Mouse (Mus musculus) thymus, postnatal 10 days (tissue): Measurements from ENCODE around the gene Hdac9.

Source experiments
- DNase-seq, 2 experiments: peaks; one replicate each; pipeline ENCODE4 v3.0.0; 2021; ENCODE audit warnings: low spot score in 2 of 2

Hdac9 gene

GRCm38 (mm10) chr12:34221014-34221413 lies 695.9 kb downstream of the Hdac9 start:
- DNase-seq, result no peak

DNA sequence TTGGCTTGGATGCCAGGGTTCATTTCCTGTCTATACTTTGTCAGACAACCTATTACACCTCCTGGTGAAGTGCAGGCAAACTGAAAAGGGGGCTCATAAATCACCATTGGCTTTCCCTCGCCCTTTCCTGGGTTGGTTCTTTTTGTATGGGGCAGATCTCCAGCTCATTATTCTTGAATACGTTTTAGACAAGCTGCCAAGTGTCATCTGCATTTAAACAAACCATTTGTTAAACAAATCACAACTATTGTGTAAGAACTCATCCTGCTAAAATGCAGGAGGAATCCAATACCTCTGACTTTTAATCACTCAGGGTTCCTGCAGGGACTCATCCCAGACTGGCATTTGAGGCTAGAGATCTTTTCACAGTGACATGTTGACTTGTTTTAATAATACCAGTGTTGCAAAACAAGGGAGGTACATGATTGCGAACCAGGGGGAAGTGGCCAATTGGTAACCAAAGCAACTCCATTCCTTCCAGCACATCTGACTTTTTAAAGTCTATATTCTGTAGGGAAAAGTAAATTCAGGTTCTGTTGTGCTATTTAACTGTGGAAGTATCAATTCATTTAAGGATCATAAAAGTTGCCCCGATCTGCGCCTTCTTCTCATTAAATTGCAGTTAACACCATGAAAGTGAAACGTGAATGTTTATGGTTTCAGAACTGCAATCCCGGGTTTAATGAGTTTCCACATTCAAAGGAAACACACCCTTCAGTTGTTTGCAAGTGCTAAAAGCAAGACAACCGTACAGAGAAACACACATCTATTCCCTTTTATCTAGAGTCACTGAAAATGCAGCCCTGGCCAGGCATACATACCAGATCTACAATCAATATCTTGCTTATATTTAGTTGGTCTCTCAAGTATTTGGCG lies 696.6 kb downstream of the Hdac9 start:
- DNase-seq, result no peak

DNA sequence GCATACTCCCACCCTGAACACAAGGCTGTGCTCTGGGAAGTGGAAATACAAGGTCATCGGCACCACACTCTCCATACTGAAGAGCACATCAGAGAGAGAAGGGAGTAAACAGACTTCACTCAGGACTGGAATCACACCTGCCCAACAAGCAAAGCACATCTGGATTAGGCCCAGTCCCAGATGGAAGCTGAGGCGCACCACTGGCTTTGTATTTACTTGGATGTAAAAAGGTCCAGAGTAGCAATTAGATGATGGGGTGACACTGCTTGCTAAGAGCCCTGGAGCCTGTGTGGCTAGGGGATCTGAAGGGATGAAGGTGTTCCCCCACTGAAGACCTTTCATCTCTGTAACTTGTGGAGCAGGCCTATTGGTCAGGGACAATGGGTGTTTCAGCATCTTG lies 698.3 kb downstream of the Hdac9 start:
- DNase-seq, result no peak

- DNase-seq, result no peak
Measured at GRCm38 (mm10) chr12:34215023-34216020, 701.6 kb downstream of the Hdac9 start.

- no peak for DNase-seq
Measured at GRCm38 (mm10) chr12:34212162-34212561, 704.7 kb downstream of the Hdac9 start.

DNA sequence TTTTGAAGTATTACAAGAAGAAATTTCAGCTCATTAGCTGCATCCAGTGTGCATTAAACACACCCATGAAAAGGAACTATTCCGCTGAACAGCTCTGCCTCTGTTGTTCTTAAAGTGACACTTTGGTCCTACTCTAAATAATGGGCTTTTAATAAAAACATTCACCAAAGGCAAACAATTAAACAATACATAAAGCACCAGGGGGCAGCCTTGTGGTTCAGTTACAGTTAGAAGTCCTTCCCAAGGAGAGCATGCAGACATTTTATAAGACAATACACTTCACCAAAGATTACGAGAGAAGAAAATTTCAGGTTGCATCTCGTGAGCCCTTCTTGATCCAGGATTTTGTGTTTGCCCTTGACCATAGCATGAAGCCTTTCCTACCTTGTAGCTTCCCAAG lies 715.4 kb downstream of the Hdac9 start:
- no peak for DNase-seq

DNA sequence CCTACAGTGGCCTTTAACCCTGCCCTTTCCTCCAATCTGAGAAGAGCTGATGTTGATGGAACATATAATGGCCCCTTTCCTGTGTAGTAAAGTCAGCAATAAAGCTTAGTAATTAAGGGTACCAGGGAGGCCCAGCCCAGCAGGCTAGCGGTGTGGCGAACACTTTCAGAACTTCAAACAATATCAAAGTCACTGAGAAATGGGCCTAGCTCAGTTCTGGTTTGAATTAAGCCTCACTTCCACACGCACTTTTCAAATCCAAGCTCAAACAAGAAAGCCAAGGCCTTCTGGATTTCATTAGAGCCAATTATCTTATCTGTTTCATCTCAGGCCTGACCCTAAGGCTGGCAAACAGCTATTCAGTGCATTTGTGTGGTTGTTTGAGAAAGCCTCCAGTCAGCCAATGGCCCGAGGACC lies 716.9 kb downstream of the Hdac9 start:
- no peak for DNase-seq

GRCm38 (mm10) chr12:34195155-34195828 lies 721.6 kb downstream of the Hdac9 start:
- DNase-seq, result no peak

DNA sequence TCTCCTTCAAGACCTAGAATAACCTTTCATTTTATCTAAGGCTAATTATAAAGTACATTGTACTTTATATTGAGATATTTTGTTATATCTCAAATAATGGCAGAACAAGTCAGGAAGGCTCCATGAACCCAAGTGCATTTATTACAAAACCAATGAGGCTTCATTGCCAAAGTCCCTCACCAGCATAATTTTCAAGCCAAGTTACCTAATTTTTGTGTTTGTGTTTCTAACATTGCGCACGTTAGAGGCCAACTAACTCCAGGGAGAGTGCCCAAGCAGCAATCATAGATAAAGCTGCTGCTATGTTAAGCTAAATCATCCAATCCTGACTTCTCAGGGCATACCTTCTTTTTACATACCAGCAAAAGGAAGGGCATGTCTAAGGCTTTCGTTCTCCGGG lies 722.8 kb downstream of the Hdac9 start:
- no peak for DNase-seq

DNA sequence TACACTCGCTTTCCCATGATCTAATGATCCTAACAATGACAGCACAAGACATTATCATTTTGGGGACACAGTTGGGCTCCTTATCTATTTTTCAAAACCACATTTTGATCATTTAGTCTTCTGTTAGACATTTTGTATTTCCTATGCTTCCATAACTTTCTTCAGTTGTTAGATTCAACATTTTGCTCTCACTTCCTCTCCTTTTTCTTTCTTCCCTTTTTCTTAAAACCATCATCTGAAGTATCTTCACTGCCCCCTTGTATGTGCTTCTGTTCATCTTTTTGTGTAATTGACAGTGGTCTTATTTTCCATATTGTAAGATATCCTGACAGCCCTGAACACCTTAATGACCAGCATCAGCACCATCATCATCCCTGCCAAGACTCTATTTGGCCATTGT lies 725.6 kb downstream of the Hdac9 start:
- no peak for DNase-seq

- DNase-seq, result no peak
Measured at GRCm38 (mm10) chr12:34178931-34179330, 738.0 kb downstream of the Hdac9 start.

GRCm38 (mm10) chr12:34176790-34177189 lies 740.1 kb downstream of the Hdac9 start:
- DNase-seq, result no peak

DNA sequence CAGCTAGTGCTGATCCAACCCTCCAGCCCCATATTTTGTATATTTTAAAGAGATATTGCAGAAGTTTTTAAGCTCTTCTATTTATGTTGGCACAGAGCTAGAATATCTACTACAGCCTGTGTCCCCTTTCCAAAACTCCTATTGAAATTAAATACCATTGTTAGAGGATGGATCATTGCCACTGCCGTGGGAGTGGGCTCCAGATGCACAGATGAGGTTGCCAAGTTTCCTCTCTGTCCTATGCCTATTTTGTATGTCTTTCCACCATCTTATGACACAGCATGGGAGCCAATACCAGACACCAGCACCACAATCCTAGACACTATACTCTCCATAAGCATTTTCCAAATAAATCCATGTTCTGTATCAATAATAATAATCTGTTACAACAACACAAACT lies 743.9 kb downstream of the Hdac9 start:
- no peak for DNase-seq

- DNase-seq, result no peak
Measured at GRCm38 (mm10) chr12:34170601-34171000, 746.3 kb downstream of the Hdac9 start.

- DNase-seq, result no peak
Measured at GRCm38 (mm10) chr12:34165674-34166073, 751.2 kb downstream of the Hdac9 start.

- DNase-seq, result no peak
Measured at GRCm38 (mm10) chr12:34156301-34156700, 760.6 kb downstream of the Hdac9 start.

DNA sequence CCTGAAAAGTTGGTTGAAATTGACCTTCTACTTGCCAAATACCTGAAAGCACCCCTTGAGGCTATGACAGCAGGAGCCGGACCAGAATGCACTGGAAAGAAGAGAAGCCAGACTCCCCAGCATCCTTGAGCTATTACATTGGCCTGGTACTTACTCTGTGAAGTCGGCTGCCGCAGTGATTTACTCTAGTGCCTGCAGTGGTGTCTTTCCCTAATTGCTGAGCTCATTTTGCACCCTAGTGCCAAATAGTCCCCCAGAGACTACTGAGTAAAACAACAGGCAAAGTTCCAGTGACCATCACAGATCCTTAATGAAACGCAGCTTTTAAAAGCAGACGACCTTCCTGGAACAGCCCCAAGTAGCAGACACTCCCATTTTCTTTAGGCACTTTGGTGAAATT lies 761.2 kb downstream of the Hdac9 start:
- no peak for DNase-seq

DNA sequence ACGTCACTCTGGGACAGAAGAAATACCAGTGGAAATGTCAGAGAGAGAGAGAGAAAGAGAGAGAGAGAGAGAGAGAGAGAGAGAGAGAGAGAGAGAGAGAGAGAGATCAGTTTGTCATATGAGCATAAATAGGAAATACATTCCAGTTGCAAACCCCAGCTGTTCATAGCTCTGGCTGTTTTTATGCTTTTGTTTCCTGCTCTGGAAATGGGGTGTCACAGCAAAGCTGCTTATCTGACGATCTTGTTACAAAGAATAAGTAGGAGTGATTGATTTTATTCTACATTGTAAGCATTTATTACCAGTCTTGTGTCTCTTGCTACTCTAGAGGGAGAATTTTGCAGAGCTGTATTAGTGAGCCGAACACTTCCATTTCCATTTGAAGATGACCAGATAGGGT lies 762.1 kb downstream of the Hdac9 start:
- DNase-seq, result no peak

DNA sequence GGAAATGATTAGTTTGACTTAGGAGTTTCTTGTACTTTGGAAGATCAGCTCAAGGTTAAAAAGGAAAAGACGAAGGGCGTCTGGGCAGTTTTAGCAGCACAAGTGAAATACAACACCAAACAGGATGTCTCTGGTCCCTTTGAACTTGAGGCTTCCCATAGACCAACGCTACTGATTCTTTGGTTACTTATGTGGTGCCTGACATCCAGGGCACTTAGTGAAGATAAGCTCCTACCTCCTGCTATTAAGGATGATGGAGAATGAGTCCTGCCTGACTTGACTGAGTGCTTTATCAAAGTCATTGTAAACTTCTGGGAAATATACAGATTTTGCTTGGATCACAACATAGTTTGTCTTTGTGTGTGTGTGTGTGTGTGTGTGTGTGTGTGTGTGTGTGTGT lies 765.6 kb downstream of the Hdac9 start:
- DNase-seq, result no peak

- no peak for DNase-seq
Measured at GRCm38 (mm10) chr12:34142743-34143142, 774.2 kb downstream of the Hdac9 start.

- no peak for DNase-seq
Measured at GRCm38 (mm10) chr12:34113336-34113735, 803.6 kb downstream of the Hdac9 start.

- DNase-seq, result no peak
Measured at GRCm38 (mm10) chr12:34092953-34093352, 823.9 kb downstream of the Hdac9 start.
